Comparison of ENCODE assay signal across 13 mouse cellular contexts in the genomic region with DNA sequence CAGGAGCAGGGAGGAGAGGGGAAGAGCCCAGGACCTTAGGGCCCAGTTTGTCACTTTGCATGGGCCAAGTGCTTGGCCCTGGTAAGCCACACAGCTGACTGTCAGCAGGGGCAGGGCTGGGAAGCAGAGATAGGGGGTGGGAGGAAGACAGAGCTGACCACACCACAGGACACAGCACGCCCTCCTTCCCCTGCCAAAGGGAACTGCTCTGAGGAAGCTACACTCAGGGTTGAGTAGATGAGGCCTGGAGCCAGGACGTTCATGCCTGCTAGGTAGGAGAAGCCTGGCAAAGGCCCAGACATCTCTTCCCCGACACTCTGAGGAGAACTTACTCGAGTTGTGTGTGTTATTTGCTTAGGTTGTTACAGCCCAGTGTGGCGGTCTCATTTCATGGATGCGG. TPM values are rescaled to one million over a fixed set of nuclear protein-coding genes. Genes with fewer than 3 reads are reported as not detected.
A peak's percentile ranks its signal among the peaks of the same experiment; 100 is the strongest.
DNase-seq lines count a peak whose midpoint lies in the region; ATAC-seq and TF ChIP-seq lines count a peak whose summit lies in the region.
"Had no signal": no experiment of that assay in that cellular context is flagged by ENCODE, and none has a peak within 500 bp of the region (broad histone marks: within the 10 kb centered on the region; RNA-seq: fewer than 3 reads in every experiment).

No protein-coding gene starts in this region.

- no peaks in the 10 kb centered on the region for H3K36me3 ChIP-seq in lung, postnatal 0 days (ENCODE audit: insufficient read depth, low read length)
- no peaks in the 10 kb centered on the region for H3K36me3 ChIP-seq in liver, postnatal 0 days (replicated peaks; ENCODE audit: insufficient read depth, low read length)

- WGBS in lung, postnatal 0 days, result 44% methylated on average over 6 of the region's 6 CpGs
- 49% methylated on average over 6 of the region's 6 CpGs for WGBS in liver, postnatal 0 days (ENCODE audit: insufficient replicate concordance)

- no peaks in the 10 kb centered on the region for H3K27me3 ChIP-seq in lung, postnatal 0 days (replicated peaks; ENCODE audit: insufficient read depth, low read length)
- H3K27me3 ChIP-seq in liver, postnatal 0 days (ENCODE audit: insufficient read depth, low read length), result no peaks in the 10 kb centered on the region
- H3K27me3 ChIP-seq: hindbrain, embryonic 13.5 days; midbrain, embryonic 13.5 days had no signal

- H3K9me3 ChIP-seq in lung, postnatal 0 days (ENCODE audit: low read length), result no peaks in the 10 kb centered on the region
- H3K9me3 ChIP-seq in liver, postnatal 0 days (ENCODE audit: low read length), result no peaks in the 10 kb centered on the region
- H3K9me3 ChIP-seq: hindbrain, embryonic 13.5 days; midbrain, embryonic 13.5 days had no signal

- no peak for TF ChIP-seq EP300 in lung, postnatal 0 days (IDR thresholded peaks at IDR 0.05)
- TF ChIP-seq EP300 in liver, postnatal 0 days (IDR thresholded peaks at IDR 0.05; ENCODE audit: low read depth), result no peak

- peak; percentile 24 for DNase-seq in lung, postnatal 0 days (ENCODE audit: low spot score)
- DNase-seq in lung, postnatal 36 days, result no peak
- DNase-seq in cerebellum, postnatal 10 days, result peak; percentile 84 to 88
- no peak for DNase-seq in liver, postnatal 0 days
- no peak for DNase-seq in kidney, postnatal 10 days
- DNase-seq in right cerebral cortex, postnatal 36 days (ENCODE audit: low spot score in 2 of 2), result no peak
- DNase-seq: kidney, adult 18-20 months; layer of hippocampus, postnatal 36 days; lung, adult 2 months had no signal

- no peak overlapping the region for H3K4me3 ChIP-seq in lung, postnatal 0 days (ENCODE audit: low read depth, low read length)
- no peak overlapping the region for H3K4me3 ChIP-seq in liver, postnatal 0 days (ENCODE audit: low read depth, low read length)
- H3K4me3 ChIP-seq: heart, adult 2 months; hindbrain, embryonic 13.5 days; midbrain, embryonic 13.5 days had no signal

- H3K4me1 ChIP-seq in lung, postnatal 0 days (ENCODE audit: insufficient read depth, low read depth, low read length), result no peaks in the 10 kb centered on the region
- no peaks in the 10 kb centered on the region; the same call in 1 of the 2 replicates for H3K4me1 ChIP-seq in liver, postnatal 0 days (ENCODE audit: insufficient read depth)

- H3K9ac ChIP-seq in lung, postnatal 0 days (replicated peaks; ENCODE audit: low read depth), result no peak overlapping the region
- H3K9ac ChIP-seq in liver, postnatal 0 days (replicated peaks), result no peak overlapping the region
- H3K9ac ChIP-seq: hindbrain, embryonic 13.5 days; midbrain, embryonic 13.5 days had no signal

- H3K27ac ChIP-seq in lung, postnatal 0 days (ENCODE audit: low read length), result no peak overlapping the region
- H3K27ac ChIP-seq in liver, postnatal 0 days (ENCODE audit: low read depth), result no peak overlapping the region
- H3K27ac ChIP-seq: heart, adult 2 months; hindbrain, embryonic 13.5 days; midbrain, embryonic 13.5 days had no signal

- no peak for TF ChIP-seq CTCF in lung, postnatal 0 days (IDR thresholded peaks at IDR 0.05)
- TF ChIP-seq CTCF in liver, postnatal 0 days (IDR thresholded peaks at IDR 0.05; ENCODE audit: low read depth), result no peak

- no peak overlapping the region for H3K4me2 ChIP-seq in lung, postnatal 0 days (replicated peaks; ENCODE audit: low read depth, low read length)
- H3K4me2 ChIP-seq in liver, postnatal 0 days (ENCODE audit: low read depth, low read length), result no peak overlapping the region
- H3K4me2 ChIP-seq: hindbrain, embryonic 13.5 days; midbrain, embryonic 13.5 days had no signal

- ATAC-seq in lung, postnatal 0 days, result peak; percentile 56
- ATAC-seq in cerebellum, adult (ENCODE audit: insufficient number of reproducible peaks, low FRiP score, low TSS enrichment), result peak; percentile 29; the same call in 1 of the 2 replicates
- peak; percentile 29; the same call in 1 of the 2 replicates for ATAC-seq in liver, postnatal 0 days
- ATAC-seq: midbrain, embryonic 13.5 days had no signal

RNA-seq across cellular contexts. Expression of a gene that starts 49.6 kb away (rescaled TPM):
- polyA plus RNA-seq in lung, postnatal 0 days (2015; fragmentation: Nextera tagmentation; extraction: Ambion mirVana), result 0.06 and 0.07 TPM in 2 replicates
- polyA plus RNA-seq in liver, postnatal 0 days (2015; fragmentation: Nextera tagmentation; extraction: Ambion mirVana), result 0.07 TPM in 1 of 2 replicates, not detected in the other

Comparison
In these comparisons a context has a peak if more than half of its experiments do, and no peak if none do; other contexts are left out.
1. DNase-seq: peak in lung, postnatal 0 days (single experiment) and cerebellum, postnatal 10 days (2 of 2); none in lung, postnatal 36 days (single experiment), liver, postnatal 0 days (single experiment), kidney, postnatal 10 days (single experiment) and right cerebral cortex, postnatal 36 days (0 of 2).
2. Peak in every context shown above with its lines, with median percentiles within 50 percentile points of each other: ATAC-seq.